Mouse (Mus musculus): ENCODE data around the gene Ppp3r1.

The Ppp3r1 gene

DNA sequence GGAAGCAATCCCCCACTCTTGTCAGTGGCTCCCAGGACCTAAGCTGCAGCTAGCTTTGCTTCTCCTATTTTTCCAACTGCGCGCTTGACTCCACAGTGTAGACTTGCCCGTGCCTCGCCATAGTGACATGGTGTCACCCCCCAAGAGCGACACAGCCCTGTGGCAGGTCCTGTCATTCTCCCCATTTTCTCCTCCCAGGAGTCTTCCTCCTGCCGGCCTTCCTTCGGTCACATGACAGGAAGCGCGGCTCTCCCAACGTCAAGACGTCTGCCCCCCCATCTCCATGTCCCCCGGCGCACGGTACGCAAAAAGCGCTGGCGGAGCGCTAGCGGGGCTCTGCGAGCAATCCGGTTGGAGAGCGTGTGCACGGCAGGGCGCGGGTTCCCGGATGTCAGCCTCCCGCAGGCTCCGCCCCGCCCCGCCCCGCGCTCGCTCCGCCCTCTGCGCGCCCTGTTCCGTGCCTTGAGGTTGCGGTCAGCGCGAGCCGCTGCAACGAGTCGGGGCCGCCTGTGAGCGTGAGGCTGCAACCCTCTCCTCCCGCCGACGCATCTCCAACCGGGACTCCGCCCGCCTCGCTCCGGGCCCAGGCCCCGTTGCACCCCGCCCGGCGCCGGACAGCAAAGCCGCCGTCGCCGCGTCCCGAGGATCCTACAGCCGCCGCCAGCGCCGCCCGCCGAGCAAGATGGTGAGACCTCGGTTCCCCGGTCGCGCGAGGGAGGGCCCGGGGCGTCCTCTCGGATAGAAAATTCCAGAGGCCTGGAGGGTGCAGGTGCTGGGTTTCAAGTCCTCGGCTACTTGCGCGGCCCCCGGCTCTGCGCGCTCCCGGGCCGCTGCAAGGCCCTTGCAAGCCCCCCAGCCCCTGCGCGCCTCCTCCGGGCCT, at the start of gene Ppp3r1:
Gene Ppp3r1, plus strand, starts transcription at position 406 of the 880 bp plus-strand sequence.
- no peak for TF ChIP-seq CTCF (conservative IDR thresholded peaks at IDR 0.05; ENCODE audit: low read length)

DNA sequence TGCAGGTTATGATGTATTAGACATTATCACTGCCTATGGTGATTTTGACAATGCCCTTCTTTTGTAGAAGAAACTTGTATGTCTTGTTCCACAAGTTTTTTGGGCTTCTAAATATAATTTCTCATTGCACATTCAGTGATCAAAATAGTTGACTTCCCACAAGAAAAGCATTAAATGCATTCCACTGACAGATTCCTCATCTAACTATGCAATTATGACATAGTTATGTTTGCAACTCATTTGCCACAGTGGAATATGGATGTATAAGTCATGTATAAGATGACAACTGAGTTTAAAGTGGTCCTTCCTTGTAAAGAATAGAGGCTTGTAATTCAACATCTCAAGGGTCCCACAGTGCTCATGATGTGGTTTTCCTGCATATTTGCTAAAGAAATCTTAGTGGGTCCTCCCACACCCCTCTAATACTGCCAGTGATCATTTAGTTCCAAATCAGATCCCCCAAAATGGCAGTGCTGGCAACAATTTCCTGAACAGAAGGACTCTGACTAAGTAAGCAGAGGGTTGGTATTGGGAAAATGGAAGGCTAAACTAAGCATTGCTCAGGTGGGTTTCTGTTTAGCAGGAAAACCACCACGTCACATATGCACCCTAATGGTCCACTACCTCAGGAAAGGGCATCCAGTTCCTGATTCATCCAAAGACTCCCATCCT, 46.5 kb upstream of the Ppp3r1 start:
- TF ChIP-seq CTCF (conservative IDR thresholded peaks at IDR 0.05; ENCODE audit: low read length) = no peak
- peaks cover 7% of the 10 kb centered on the region for H3K9me3 ChIP-seq (ENCODE audit: low read length)
- H3K27me3 ChIP-seq (ENCODE audit: insufficient read depth, low read length) = no peaks in the 10 kb centered on the region
- H3K4me3 ChIP-seq (replicated peaks; ENCODE audit: low read length) = no peak overlapping the region
- no peaks in the 10 kb centered on the region for H3K36me3 ChIP-seq (ENCODE audit: insufficient read depth, low read length)
- H3K4me1 ChIP-seq (replicated peaks; ENCODE audit: low read depth, low read length) = no peaks in the 10 kb centered on the region

More for the DNA sequence above, at the start of gene Ppp3r1:
- H3K36me3 ChIP-seq (ENCODE audit: insufficient read depth, low read length) = no peaks in the 10 kb centered on the region
- peaks cover 37% of the 10 kb centered on the region for H3K4me1 ChIP-seq (replicated peaks; ENCODE audit: low read depth, low read length)
- no peaks in the 10 kb centered on the region for H3K27me3 ChIP-seq (ENCODE audit: insufficient read depth, low read length)
- no peaks in the 10 kb centered on the region for H3K9me3 ChIP-seq (ENCODE audit: low read length)
- peak within 1 kb of the TSS; percentile 96 for H3K4me3 ChIP-seq (replicated peaks; ENCODE audit: low read length)

DNA sequence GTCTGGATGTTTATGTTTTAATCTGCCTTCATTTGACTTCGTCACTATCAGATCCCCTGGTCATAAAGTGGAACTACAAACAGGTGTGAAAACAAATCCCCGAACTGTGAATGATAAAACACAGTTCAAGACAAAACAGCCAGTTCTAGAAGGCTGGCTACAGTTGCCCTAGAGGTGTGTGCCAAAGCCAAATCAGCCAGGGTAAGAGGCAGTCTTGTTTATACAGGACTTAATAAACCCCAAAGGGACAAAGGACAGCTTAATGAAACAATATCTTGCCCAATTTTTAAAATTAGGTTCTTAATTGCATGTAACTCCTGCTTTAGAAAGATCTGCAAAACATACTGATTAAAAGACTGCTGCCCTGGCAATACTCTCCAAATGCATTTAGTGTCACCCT, 32.6 kb upstream of the Ppp3r1 start:
- Histone ChIP-seq H3K27me3 (ENCODE audit: insufficient read depth, low read length) (no peaks in the 10 kb centered on the region), H3K36me3 (ENCODE audit: insufficient read depth, low read length) (no peaks in the 10 kb centered on the region), H3K9me3 (ENCODE audit: low read length) (no peaks in the 10 kb centered on the region), H3K4me3 (replicated peaks; ENCODE audit: low read length) (no peak overlapping the region), H3K4me1 (replicated peaks; ENCODE audit: low read depth, low read length) (no peaks in the 10 kb centered on the region)
- TF ChIP-seq NANOG (IDR thresholded peaks at IDR 0.05; ENCODE audit: borderline replicate concordance, low read length) (no peak), CTCF (conservative IDR thresholded peaks at IDR 0.05; ENCODE audit: low read length) (no peak), POU5F1 (IDR thresholded peaks at IDR 0.05; ENCODE audit: borderline replicate concordance, low read length) (no peak)

DNA sequence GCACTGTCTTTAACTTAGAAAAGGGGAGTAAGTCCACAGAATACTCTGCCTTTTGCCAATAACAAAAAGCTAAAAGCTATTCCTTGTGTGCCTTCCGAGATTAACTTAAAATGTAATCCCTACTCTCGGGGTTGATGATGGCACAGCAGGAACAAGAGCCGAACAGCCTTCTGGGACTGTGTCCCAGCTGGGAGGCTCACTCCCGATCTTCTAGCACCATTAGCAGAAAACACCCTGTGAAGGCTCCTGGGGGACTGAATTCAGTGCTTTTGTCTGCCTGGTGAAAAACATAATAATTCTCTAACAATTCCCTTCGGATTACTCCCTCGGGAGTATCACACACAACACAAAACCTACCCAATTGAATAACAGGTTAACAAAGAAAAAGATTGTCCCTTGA, 23.4 kb upstream of the Ppp3r1 start:
- Histone ChIP-seq H3K36me3 (ENCODE audit: insufficient read depth, low read length) (no peaks in the 10 kb centered on the region), H3K9me3 (ENCODE audit: low read length) (no peaks in the 10 kb centered on the region), H3K4me3 (replicated peaks; ENCODE audit: low read length) (no peak overlapping the region), H3K27me3 (ENCODE audit: insufficient read depth, low read length) (no peaks in the 10 kb centered on the region), H3K4me1 (replicated peaks; ENCODE audit: low read depth, low read length) (peaks cover 4% of the 10 kb centered on the region; the same call in 1 of the 2 replicates)
- no peak for TF ChIP-seq POU5F1 (IDR thresholded peaks at IDR 0.05; ENCODE audit: borderline replicate concordance, low read length)
- TF ChIP-seq NANOG (IDR thresholded peaks at IDR 0.05; ENCODE audit: borderline replicate concordance, low read length) = no peak; the same call in 1 of the 2 replicates
- TF ChIP-seq CTCF (conservative IDR thresholded peaks at IDR 0.05; ENCODE audit: low read length) = no peak

DNA sequence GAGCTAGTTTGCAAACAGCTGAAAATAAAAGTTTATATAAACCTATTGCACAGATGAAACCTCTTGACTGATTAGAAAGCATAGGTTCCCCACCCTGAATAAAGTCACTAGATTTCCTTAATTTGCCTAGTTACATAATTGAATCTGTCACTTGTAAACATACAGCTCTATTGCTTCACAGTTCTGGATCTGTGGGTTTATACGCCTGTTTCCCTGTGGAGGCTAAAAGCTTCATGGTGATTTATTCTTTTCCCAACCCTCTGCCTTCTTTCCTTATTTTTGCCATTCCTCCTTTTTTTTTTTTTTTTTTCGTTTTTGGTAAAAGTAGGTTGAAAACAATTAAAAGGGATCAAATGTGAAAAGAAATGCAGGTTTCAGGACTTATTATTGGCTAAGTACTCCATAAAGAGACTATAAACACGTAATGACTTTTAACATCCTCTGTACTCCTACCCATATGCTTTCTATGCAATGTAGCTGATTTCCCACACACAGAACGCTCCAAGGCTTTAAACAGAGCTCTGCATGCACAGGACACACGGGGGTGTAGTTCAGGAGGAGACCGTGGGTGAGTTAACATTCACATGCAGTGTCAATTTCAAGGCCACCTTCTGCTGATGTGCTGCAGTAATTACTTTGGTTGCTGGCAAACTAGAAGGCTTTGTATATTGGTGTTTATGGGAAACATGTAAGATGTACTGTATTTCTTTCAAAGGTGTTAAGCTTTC, 20.6 kb upstream of the Ppp3r1 start:
- Histone ChIP-seq H3K36me3 (ENCODE audit: insufficient read depth, low read length) (no peaks in the 10 kb centered on the region), H3K4me3 (replicated peaks; ENCODE audit: low read length) (no peak overlapping the region), H3K9me3 (ENCODE audit: low read length) (no peaks in the 10 kb centered on the region), H3K27me3 (ENCODE audit: insufficient read depth, low read length) (no peaks in the 10 kb centered on the region), H3K4me1 (replicated peaks; ENCODE audit: low read depth, low read length) (peaks cover 4% of the 10 kb centered on the region; the same call in 1 of the 2 replicates)
- no peak for TF ChIP-seq POU5F1 (IDR thresholded peaks at IDR 0.05; ENCODE audit: borderline replicate concordance, low read length)
- TF ChIP-seq CTCF (conservative IDR thresholded peaks at IDR 0.05; ENCODE audit: low read length) = no peak
- no peak for TF ChIP-seq NANOG (IDR thresholded peaks at IDR 0.05; ENCODE audit: borderline replicate concordance, low read length)

DNA sequence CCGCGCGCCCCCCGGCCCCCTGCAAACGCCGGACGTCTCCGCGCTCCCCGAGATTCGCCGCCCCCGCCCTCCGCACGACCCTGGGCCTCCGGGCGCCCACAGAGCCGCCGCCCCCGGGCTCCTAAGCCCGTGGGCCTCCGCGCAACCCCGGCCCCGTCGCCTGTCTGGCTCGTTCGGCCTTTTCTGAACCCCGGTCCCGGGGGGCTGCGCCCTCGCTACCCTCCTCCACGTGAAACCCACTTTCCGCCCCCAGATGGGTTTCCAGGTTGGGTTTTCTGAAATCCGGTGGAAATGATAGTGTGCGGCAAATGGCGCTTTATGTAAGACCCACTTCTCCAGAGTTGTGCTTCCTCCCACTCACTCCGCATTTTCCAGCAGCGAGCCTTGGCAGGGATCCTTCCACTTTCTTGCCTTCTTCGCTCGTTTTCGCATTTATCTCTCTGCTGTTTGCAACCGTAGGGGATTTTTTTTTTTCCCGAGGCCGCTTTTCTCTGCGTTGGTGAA, 727 bp downstream of the Ppp3r1 start:
- no peaks in the 10 kb centered on the region for H3K9me3 ChIP-seq (ENCODE audit: low read length)
- TF ChIP-seq NANOG (IDR thresholded peaks at IDR 0.05; ENCODE audit: borderline replicate concordance, low read length) (no peak), CTCF (conservative IDR thresholded peaks at IDR 0.05; ENCODE audit: low read length) (no peak), POU5F1 (IDR thresholded peaks at IDR 0.05; ENCODE audit: borderline replicate concordance, low read length) (no peak)
- H3K4me3 ChIP-seq (replicated peaks; ENCODE audit: low read length) = peak overlapping the region; percentile 96
- H3K36me3 ChIP-seq (ENCODE audit: insufficient read depth, low read length) = no peaks in the 10 kb centered on the region
- H3K4me1 ChIP-seq (replicated peaks; ENCODE audit: low read depth, low read length) = peaks cover 44% of the 10 kb centered on the region
- no peaks in the 10 kb centered on the region for H3K27me3 ChIP-seq (ENCODE audit: insufficient read depth, low read length)

DNA sequence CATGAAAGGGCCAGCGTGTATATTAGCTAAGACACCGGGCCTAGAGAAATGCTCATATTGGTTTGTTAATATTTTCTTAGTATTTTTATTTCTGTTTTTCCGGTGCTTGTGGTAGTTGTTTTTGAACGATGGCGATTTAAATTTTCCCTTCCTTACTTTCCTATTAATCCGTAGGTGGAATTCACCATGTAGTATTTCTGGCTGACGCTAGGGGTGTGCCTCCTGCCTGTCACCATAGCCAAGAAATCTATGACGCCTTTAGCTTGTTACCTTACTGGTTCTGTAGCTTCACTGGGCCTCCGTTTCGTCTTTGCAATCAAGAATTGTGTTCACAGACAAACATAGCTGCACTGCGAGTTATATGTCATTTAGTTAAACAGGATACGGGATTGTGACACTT, 1.2 kb downstream of the Ppp3r1 start:
- H3K36me3 ChIP-seq (ENCODE audit: insufficient read depth, low read length) = no peaks in the 10 kb centered on the region
- H3K4me1 ChIP-seq (replicated peaks; ENCODE audit: low read depth, low read length) = peaks cover 48% of the 10 kb centered on the region
- TF ChIP-seq POU5F1 (IDR thresholded peaks at IDR 0.05; ENCODE audit: borderline replicate concordance, low read length) (no peak), CTCF (conservative IDR thresholded peaks at IDR 0.05; ENCODE audit: low read length) (peak; percentile 64)
- H3K4me3 ChIP-seq (replicated peaks; ENCODE audit: low read length) = peak overlapping the region; percentile 96
- no peaks in the 10 kb centered on the region for H3K27me3 ChIP-seq (ENCODE audit: insufficient read depth, low read length)
- no peaks in the 10 kb centered on the region for H3K9me3 ChIP-seq (ENCODE audit: low read length)

DNA sequence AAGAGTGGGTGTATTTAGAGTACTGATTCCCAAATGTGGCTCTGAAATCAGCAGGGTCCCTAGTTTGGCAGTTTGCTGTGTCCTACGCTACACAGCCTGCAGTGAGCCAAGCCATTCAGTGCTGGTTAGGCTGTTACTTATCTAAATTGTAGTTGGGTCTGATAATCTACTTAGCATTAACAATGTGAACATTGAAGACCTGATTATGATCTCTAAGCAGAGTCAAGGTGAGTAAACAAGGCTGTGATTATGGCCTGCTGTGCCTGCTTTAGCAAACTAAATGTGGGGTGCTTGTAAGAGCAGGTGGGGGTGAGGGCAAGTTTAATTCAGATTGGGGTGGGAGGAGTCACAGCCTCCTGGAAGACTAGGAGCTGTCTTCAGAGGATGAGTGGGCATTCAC, 4.9 kb downstream of the Ppp3r1 start:
- no peaks in the 10 kb centered on the region for H3K27me3 ChIP-seq (ENCODE audit: insufficient read depth, low read length)
- no peaks in the 10 kb centered on the region for H3K36me3 ChIP-seq (ENCODE audit: insufficient read depth, low read length)
- no peaks in the 10 kb centered on the region for H3K9me3 ChIP-seq (ENCODE audit: low read length)
- TF ChIP-seq POU5F1 (IDR thresholded peaks at IDR 0.05; ENCODE audit: borderline replicate concordance, low read length) = no peak
- no peak for TF ChIP-seq CTCF (conservative IDR thresholded peaks at IDR 0.05; ENCODE audit: low read length)
- peak; percentile 85 for TF ChIP-seq NANOG (IDR thresholded peaks at IDR 0.05; ENCODE audit: borderline replicate concordance, low read length)
- no peak overlapping the region for H3K4me3 ChIP-seq (replicated peaks; ENCODE audit: low read length)
- peaks cover 67% of the 10 kb centered on the region for H3K4me1 ChIP-seq (replicated peaks; ENCODE audit: low read depth, low read length)
